Mouse (Mus musculus) ES-Bruce4 (cell line): ENCODE measurements around the gene 4921517D22Rik.

Experiments
- CTCF ChIP-seq: IDR thresholded peaks from one replicate; pipeline ENCODE4 v1.8.1; 2011; ENCODE audit warnings: low read depth, low read length
- POLR2A ChIP-seq: IDR thresholded peaks from one replicate; pipeline ENCODE4 v1.8.1; 2011; ENCODE audit warnings: low read length; ENCODE audit not compliant: insufficient read depth

GRCm38 (mm10) chr13:59639368-59640177 lies 54.3 kb downstream of the 4921517D22Rik start:
- TF ChIP-seq CTCF (no peak), POLR2A (no peak)
